Mouse (Mus musculus): ENCODE data around the gene Cabp2.

GRCm38 (mm10) chr19:4094774-4095303 is 13.5 kb downstream of the Cabp2 start:
- no peak for TF ChIP-seq CTCF (IDR thresholded peaks at IDR 0.05; ENCODE audit: extremely low read depth, insufficient read depth, low read length)
- TF ChIP-seq POLR2A (IDR thresholded peaks at IDR 0.05; ENCODE audit: extremely low read depth, insufficient read depth, low read length): no peak
